Mouse (Mus musculus) cortical plate, adult 2 months (tissue): ENCODE measurements around the gene St8sia1. TPM values are rescaled to one million over a fixed set of nuclear protein-coding genes. Genes with fewer than 3 reads are reported as not detected.
A peak's percentile ranks its signal among the peaks of the same experiment; 100 is the strongest.

Experiments
- H3K27ac ChIP-seq: fragments of 200-500 bp; 2 replicates; pipeline ENCODE4 v1.5.1; 2012; ENCODE audit warnings: low read length, control low read depth, inconsistent platforms; ENCODE audit not compliant: insufficient read depth
- H3K4me1 ChIP-seq: fragments of 200-500 bp; 2 replicates; pipeline ENCODE4 v1.6.1; 2011; ENCODE audit warnings: low read length; ENCODE audit not compliant: control insufficient read depth, insufficient read depth
- H3K4me3 ChIP-seq: fragments of 200-500 bp; 2 replicates; pipeline ENCODE4 v1.5.1; 2011; ENCODE audit warnings: mild to moderate bottlenecking, low read length, control low read depth; ENCODE audit not compliant: insufficient read depth
- CTCF ChIP-seq: fragments of 200-500 bp; IDR thresholded peaks from 2 replicates; pipeline ENCODE4 v1.5.1; 2011; ENCODE audit warnings: mild to moderate bottlenecking, control low read depth, low read length; ENCODE audit not compliant: insufficient read depth; ENCODE audit errors: extremely low read depth
- POLR2A ChIP-seq: fragments of 200-500 bp; IDR thresholded peaks from 2 replicates; pipeline ENCODE4 v1.6.1; 2011; ENCODE audit warnings: mild to moderate bottlenecking, low read length, control low read depth; ENCODE audit not compliant: insufficient read depth; ENCODE audit errors: extremely low read depth
- polyA plus RNA-seq: library from polyadenylated mRNA; depleted of rRNA; stranded (reverse); fragments of >200 nt; gene quantifications from 2 replicates; pipeline ENCODE4 v1.2.3, GENCODE M21; 2012

Gene St8sia1
- polyA plus RNA-seq, 1 experiment = 9.0 TPM

- no peak overlapping the region for H3K4me3 ChIP-seq
- TF ChIP-seq POLR2A = no peak
- no peak for TF ChIP-seq CTCF
- H3K4me1 ChIP-seq = no peaks in the 10 kb centered on the region
- H3K27ac ChIP-seq = no peak overlapping the region
Observed at GRCm38 (mm10) chr6:142979665-142980660, 15.7 kb upstream of the St8sia1 start.

- Histone ChIP-seq H3K4me3 (no peak overlapping the region), H3K27ac (no peak overlapping the region), H3K4me1 (no peaks in the 10 kb centered on the region)
- no peak for TF ChIP-seq CTCF
- no peak for TF ChIP-seq POLR2A
Observed at GRCm38 (mm10) chr6:142977221-142977620, 13.0 kb upstream of the St8sia1 start.

- no peak for TF ChIP-seq CTCF
- no peak for TF ChIP-seq POLR2A
- Histone ChIP-seq H3K27ac (no peak overlapping the region), H3K4me1 (no peaks in the 10 kb centered on the region), H3K4me3 (no peak overlapping the region)
Observed at GRCm38 (mm10) chr6:142973289-142973688, 9.0 kb upstream of the St8sia1 start.

- Histone ChIP-seq H3K27ac (no peak overlapping the region), H3K4me3 (no peak overlapping the region), H3K4me1 (no peaks in the 10 kb centered on the region)
- TF ChIP-seq POLR2A = no peak
- no peak for TF ChIP-seq CTCF
Observed at GRCm38 (mm10) chr6:142972205-142972604, 8.0 kb upstream of the St8sia1 start.

DNA sequence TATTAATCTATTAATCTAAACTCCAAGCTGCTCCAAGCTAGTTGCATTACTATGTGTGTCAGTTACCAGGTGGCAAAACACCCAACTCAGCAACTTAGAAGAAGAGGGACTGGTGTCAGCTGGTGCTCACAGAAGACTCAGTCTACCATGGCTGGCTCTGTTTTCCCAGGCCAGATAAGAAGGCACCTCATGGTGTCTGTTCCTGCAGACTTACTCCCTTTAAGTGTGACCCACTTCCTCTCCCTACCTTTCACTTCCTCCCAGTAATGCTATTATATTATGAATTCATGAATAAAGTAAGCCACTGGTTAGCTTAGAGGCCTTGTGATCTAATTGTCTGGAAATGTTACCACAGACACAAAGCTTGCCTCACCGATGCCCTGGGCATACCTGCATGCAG is 3.2 kb upstream of the St8sia1 start:
- H3K4me3 ChIP-seq = no peak overlapping the region
- TF ChIP-seq CTCF (no peak), POLR2A (no peak)
- no peaks in the 10 kb centered on the region for H3K4me1 ChIP-seq
- no peak overlapping the region for H3K27ac ChIP-seq

DNA sequence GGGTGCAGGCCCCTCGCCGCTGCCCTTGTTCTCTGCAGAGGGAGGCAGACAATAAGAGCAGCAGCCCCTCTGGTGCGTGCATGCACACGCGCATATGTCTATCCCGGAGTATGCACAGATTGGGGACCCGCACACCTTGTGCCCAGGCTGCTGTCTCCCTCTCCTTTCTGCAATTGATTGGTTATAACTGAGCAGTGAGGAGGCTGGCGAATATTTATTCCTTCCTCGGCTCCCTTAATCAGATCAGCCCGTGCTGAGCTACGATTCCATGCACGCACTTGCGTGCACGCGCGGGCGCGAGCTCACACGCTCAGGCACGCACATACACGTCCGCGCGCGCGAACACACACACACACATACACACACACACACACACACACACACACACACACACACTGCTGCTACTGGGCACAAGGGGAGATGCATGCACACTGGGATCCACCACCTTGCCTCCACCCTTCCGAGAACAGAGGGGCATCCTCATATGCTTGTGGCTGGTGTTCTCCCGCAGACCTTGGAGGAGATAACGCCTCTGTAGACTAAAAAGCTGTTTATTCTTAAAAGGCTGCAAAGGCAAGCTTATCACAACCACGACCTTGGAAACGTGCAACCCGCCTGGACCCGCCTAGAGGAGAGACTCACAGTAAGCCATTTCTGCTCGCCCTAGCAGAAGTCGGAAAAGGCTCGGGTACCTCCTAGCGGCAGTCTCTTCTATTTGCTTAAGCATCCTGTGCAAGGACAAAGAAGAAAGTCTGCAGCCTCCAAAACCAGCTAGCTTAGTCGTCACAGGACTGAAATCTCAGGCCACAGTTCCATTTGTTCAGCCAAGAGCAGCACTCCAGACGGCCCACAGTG is 506 bp upstream of the St8sia1 start:
- H3K4me1 ChIP-seq = no peaks in the 10 kb centered on the region
- H3K4me3 ChIP-seq = peak overlapping the region; percentile 63
- peak overlapping the region; percentile 18 for H3K27ac ChIP-seq
- TF ChIP-seq CTCF = peak; percentile 78
- TF ChIP-seq POLR2A = peak; percentile 81; the same call in 1 of the 2 replicates

DNA sequence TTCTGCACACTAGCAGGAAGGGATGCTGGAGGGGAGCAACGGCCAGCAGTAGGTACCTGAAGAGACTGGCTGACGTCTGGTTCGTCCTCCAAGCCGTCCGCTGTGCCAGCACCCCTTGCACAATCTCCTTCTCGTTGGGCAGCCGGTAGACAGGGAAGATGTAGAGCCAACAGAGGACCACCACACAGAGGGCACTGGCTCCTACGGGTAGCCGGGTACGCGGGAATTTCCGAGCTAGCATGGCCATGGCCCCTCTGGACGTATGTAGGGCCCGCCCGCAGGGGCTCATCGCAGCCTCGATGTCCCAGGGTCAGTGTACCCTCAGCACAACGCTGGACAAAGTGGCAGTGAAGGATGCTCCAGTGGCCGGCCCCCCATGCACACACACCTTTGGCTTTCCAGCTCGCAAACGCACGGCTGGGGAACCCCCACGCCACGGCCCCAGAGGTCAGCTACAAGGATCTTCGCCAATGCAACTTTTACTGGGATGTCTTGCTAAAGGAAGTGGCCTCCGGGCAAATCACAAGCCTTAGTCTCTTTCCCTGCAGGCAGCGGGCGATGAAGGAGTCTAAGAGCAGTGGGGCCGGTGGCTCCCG is 674 bp downstream of the St8sia1 start:
- peak overlapping the region; percentile 8 for H3K27ac ChIP-seq
- peak overlapping the region; percentile 63 for H3K4me3 ChIP-seq
- no peaks in the 10 kb centered on the region for H3K4me1 ChIP-seq
- TF ChIP-seq CTCF = no peak
- peak; percentile 18; the same call in 1 of the 2 replicates for TF ChIP-seq POLR2A

- Histone ChIP-seq H3K4me1 (no peaks in the 10 kb centered on the region), H3K27ac (no peak overlapping the region), H3K4me3 (peak overlapping the region; percentile 63)
- TF ChIP-seq CTCF = no peak
Observed at GRCm38 (mm10) chr6:142962881-142963280, 1.4 kb downstream of the St8sia1 start.

GRCm38 (mm10) chr6:142962476-142962875 is 1.8 kb downstream of the St8sia1 start:
- TF ChIP-seq CTCF = no peak
- TF ChIP-seq POLR2A = no peak
- no peaks in the 10 kb centered on the region for H3K4me1 ChIP-seq
- no peak overlapping the region for H3K27ac ChIP-seq
- peak overlapping the region; percentile 63 for H3K4me3 ChIP-seq
